Mouse (Mus musculus) megakaryocyte, embryonic 14.5 days (primary cell): ENCODE results near the gene Slc24a1.

Source experiments
- FLI1 ChIP-seq: IDR thresholded peaks from 2 replicates; pipeline ENCODE4 v1.6.1; 2012; ENCODE audit warnings: low read length, inconsistent platforms, mixed read lengths
- GATA1 ChIP-seq: IDR thresholded peaks from 3 replicates; pipeline ENCODE4 v1.6.1; 2012; ENCODE audit warnings: mixed read lengths, low read length, inconsistent platforms, borderline replicate concordance

DNA sequence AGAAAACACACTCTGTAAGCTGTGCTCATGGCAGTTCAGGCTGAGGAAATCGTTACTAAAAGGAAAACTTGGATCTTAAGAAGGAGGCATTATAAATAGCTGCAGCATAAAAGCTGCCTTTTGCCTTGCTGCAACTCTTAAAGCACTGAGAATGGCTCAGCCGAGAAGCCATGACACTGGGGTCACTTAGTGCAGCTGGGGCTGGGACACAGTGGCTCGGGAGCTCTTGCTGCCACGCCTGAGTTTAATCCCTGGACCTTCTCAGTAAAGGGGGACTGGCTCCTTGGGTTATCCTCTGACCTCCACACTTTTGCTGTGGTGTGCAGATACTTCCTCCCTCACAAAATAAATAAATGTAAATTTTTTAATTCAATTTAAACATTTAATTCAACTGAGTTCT lies 48.5 kb downstream of the Slc24a1 start:
- TF ChIP-seq GATA1 (no peak), FLI1 (no peak)
